Mouse (Mus musculus) midbrain, embryonic 14.5 days (tissue): ENCODE data around the gene Abi3. TPM values are rescaled to one million over a fixed set of nuclear protein-coding genes. Genes with fewer than 3 reads are reported as not detected.

Experiments
- ATAC-seq: fragments of 200-750 bp; cut with Nextera tagmentation; 2 replicates; pipeline ENCODE4 v1.8.0; 2017; ENCODE audit warnings: moderate number of reproducible peaks, moderate library complexity; ENCODE audit not compliant: low FRiP score, low TSS enrichment
- DNase-seq: peaks from one replicate; pipeline ENCODE4 v3.0.0-alpha.2; 2015
- H3K27ac ChIP-seq: fragments of 300-500 bp; sonication (generic); replicated peaks from 2 replicates; pipeline ENCODE4 v1.5.1; 2014; ENCODE audit warnings: mild to moderate bottlenecking, low read depth, low read length, moderate library complexity
- H3K27me3 ChIP-seq: fragments of 300-500 bp; sonication (generic); 2 replicates; pipeline ENCODE4 v1.6.1; 2014; ENCODE audit warnings: low read length, control low read depth, mixed read lengths; ENCODE audit not compliant: control insufficient read depth, insufficient read depth
- H3K36me3 ChIP-seq: fragments of 300-500 bp; sonication (generic); 2 replicates; pipeline ENCODE4 v1.6.1; 2014; ENCODE audit warnings: low read length, control low read depth; ENCODE audit not compliant: control insufficient read depth, insufficient read depth
- H3K4me1 ChIP-seq: fragments of 300-500 bp; sonication (generic); 2 replicates; pipeline ENCODE4 v1.6.1; 2014; ENCODE audit warnings: mild to moderate bottlenecking, antibody characterized with exemption, low read length, control low read depth; ENCODE audit not compliant: control insufficient read depth, insufficient read depth
- H3K4me2 ChIP-seq: fragments of 300-500 bp; sonication (generic); 2 replicates; pipeline ENCODE4 v1.6.1; 2014; ENCODE audit warnings: mild to moderate bottlenecking, low read length, moderate library complexity
- H3K4me3 ChIP-seq: fragments of 300-500 bp; sonication (generic); replicated peaks from 2 replicates; pipeline ENCODE4 v1.5.1; 2014; ENCODE audit warnings: low read depth, low read length
- H3K9ac ChIP-seq: fragments of 300-500 bp; sonication (generic); replicated peaks from 2 replicates; pipeline ENCODE4 v1.6.1; 2014; ENCODE audit warnings: mild to moderate bottlenecking, low read length, moderate library complexity
- H3K9me3 ChIP-seq: fragments of 300-500 bp; sonication (generic); 2 replicates; pipeline ENCODE4 v1.6.1; 2016; ENCODE audit warnings: low read length, control low read depth, mixed read lengths; ENCODE audit not compliant: control insufficient read depth
- WGBS: fragments of 180-500 bp; shearing (Covaris S2); extraction: QIAGEN DNeasy Blood & Tissue Kit; methylation state at CpG from one replicate; pipeline ENCODE4 v1.1.7; 2014; 5-methylcytosine and 5-hydroxymethylcytosine counted together
- polyA plus RNA-seq: library from polyadenylated mRNA; unstranded; fragments of >200 nt; fragmentation: Nextera tagmentation; extraction: Ambion mirVana; gene quantifications from 2 replicates; pipeline ENCODE4 v1.2.1, GENCODE M21; 2014

Gene Abi3
- polyA plus RNA-seq, 1 experiment from 2014 or later = 0.64 TPM

GRCm38 (mm10) chr11:95824071-95824876 is 18.0 kb downstream of the Abi3 start, which contains the start of gene Phospho1:
Gene Phospho1 (plus strand): TSS chr11:95824499.
- H3K4me2 ChIP-seq = peak within 1 kb of the TSS; percentile 99
- no peak within 1 kb of the TSS for H3K27ac ChIP-seq
- peaks cover 53% of the 10 kb centered on the region for H3K27me3 ChIP-seq
- 0% methylated on average over 77 of the region's 78 CpGs for WGBS
- DNase-seq (peak; percentile 96), ATAC-seq (peak; percentile 97)
- H3K36me3 ChIP-seq = no peaks in the 10 kb centered on the region
- peak within 1 kb of the TSS; percentile 69 for H3K9ac ChIP-seq
- H3K9me3 ChIP-seq = no peaks in the 10 kb centered on the region
- H3K4me3 ChIP-seq = peak within 1 kb of the TSS; percentile 68
- H3K4me1 ChIP-seq = no peaks in the 10 kb centered on the region

DNA sequence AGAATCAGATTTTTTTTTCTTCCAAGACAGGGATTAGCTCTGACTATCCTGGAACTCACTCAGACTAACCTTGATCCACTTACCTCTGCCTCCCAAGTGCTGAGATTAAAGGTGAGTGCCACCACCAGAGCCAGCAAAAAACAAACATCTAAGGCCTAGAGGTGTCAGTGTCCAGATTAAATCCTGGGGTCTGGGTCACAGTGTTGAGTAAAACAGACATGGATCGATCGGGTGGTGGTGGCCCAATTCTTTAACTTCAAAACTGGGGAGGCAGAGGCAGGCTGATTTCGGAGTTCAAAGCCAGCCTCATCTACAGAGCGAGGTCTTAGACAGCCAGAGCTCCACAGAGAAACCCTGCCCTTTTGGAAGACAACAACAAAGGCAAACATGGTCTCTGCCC is 19.8 kb downstream of the Abi3 start:
- H3K4me3 ChIP-seq = no peak overlapping the region
- no peak for ATAC-seq
- DNase-seq = no peak
- no peak overlapping the region for H3K4me2 ChIP-seq
- no peaks in the 10 kb centered on the region for H3K9me3 ChIP-seq
- no peak overlapping the region for H3K27ac ChIP-seq
- no peaks in the 10 kb centered on the region for H3K4me1 ChIP-seq
- peaks cover 36% of the 10 kb centered on the region for H3K27me3 ChIP-seq
- 97% methylated on average over 4 of the region's 4 CpGs for WGBS
- no peaks in the 10 kb centered on the region for H3K36me3 ChIP-seq
- H3K9ac ChIP-seq = no peak overlapping the region

- no peak overlapping the region for H3K4me3 ChIP-seq
- ATAC-seq = no peak
- no peaks in the 10 kb centered on the region for H3K9me3 ChIP-seq
- no peaks in the 10 kb centered on the region for H3K4me1 ChIP-seq
- no peaks in the 10 kb centered on the region for H3K36me3 ChIP-seq
- H3K4me2 ChIP-seq = no peak overlapping the region
- H3K27me3 ChIP-seq = peaks cover 29% of the 10 kb centered on the region; the same call in 1 of the 2 replicates
- WGBS = 84% methylated on average over 3 of the region's 3 CpGs
- no peak overlapping the region for H3K27ac ChIP-seq
- no peak for DNase-seq
- H3K9ac ChIP-seq = no peak overlapping the region
Observed at GRCm38 (mm10) chr11:95821511-95821910, 20.8 kb downstream of the Abi3 start.

GRCm38 (mm10) chr11:95819138-95819537 is 23.1 kb downstream of the Abi3 start:
- Histone ChIP-seq H3K27ac (no peak overlapping the region), H3K27me3 (peaks cover 14% of the 10 kb centered on the region; the same call in 1 of the 2 replicates), H3K4me2 (no peak overlapping the region), H3K9ac (no peak overlapping the region), H3K36me3 (no peaks in the 10 kb centered on the region), H3K4me1 (no peaks in the 10 kb centered on the region), H3K9me3 (no peaks in the 10 kb centered on the region), H3K4me3 (no peak overlapping the region)
- ATAC-seq (no peak), DNase-seq (no peak)
- WGBS = 87% methylated on average over 8 of the region's 8 CpGs

DNA sequence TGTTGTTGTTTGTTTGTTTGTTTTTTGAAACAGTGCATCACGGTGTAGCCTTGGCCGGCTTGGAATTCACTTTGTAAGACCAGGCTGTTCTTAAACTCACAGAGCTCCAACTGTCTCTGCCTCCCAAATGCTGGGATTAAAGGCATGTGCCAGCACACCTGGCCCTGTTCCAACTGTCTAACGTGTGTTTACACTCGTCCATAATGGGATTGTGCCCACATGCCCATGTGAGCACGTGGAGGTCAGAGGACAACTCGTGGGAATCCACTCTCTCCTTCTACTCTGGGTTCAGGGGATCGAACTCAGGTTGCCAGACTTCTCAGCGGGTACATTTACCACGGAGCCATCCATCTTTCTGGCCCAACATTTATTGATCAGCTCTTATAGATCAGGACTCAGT is 26.9 kb downstream of the Abi3 start:
- no peaks in the 10 kb centered on the region for H3K36me3 ChIP-seq
- 74% methylated on average over 9 of the region's 9 CpGs for WGBS
- no peak for ATAC-seq

DNA sequence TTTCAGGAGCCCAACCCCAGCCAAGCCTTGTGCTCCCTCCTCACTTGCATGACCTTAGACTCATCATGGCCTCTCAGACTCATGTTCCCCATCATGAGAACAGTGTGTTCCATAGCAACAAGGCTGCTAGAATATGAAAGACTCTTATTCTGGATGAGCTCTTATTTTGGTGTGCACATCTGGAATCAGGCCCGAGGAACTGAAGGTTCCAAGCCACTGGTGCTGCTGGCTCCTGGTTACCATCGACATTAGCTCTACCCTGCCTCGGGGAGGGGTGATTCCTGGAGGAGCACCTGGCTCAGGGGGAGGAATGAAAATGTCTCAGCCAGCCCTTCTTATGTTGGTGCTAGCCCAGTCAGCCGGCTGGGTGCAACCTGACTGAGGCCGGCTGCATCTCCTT is 27.4 kb downstream of the Abi3 start:
- WGBS = 76% methylated on average over 5 of the region's 5 CpGs
- ATAC-seq (no peak), DNase-seq (no peak)
- H3K4me3 ChIP-seq = no peak overlapping the region
- no peaks in the 10 kb centered on the region for H3K4me1 ChIP-seq
- H3K27me3 ChIP-seq = no peaks in the 10 kb centered on the region
- no peaks in the 10 kb centered on the region for H3K9me3 ChIP-seq
- no peak overlapping the region for H3K9ac ChIP-seq
- no peak overlapping the region for H3K27ac ChIP-seq
- no peak overlapping the region for H3K4me2 ChIP-seq
- no peaks in the 10 kb centered on the region for H3K36me3 ChIP-seq

More for the DNA sequence above, 26.9 kb downstream of the Abi3 start:
- Histone ChIP-seq H3K27me3 (no peaks in the 10 kb centered on the region), H3K9ac (no peak overlapping the region), H3K27ac (no peak overlapping the region), H3K4me3 (no peak overlapping the region), H3K4me2 (no peak overlapping the region), H3K4me1 (no peaks in the 10 kb centered on the region), H3K9me3 (no peaks in the 10 kb centered on the region)
- DNase-seq = no peak

- Histone ChIP-seq H3K36me3 (no peaks in the 10 kb centered on the region), H3K27ac (no peak overlapping the region), H3K4me3 (no peak overlapping the region), H3K4me2 (no peak overlapping the region), H3K4me1 (no peaks in the 10 kb centered on the region), H3K9me3 (no peaks in the 10 kb centered on the region), H3K9ac (no peak overlapping the region), H3K27me3 (no peaks in the 10 kb centered on the region)
- 89% methylated on average over 2 of the region's 2 CpGs for WGBS
- ATAC-seq (no peak), DNase-seq (no peak)
Observed at GRCm38 (mm10) chr11:95814101-95814500, 28.2 kb downstream of the Abi3 start.

- H3K27me3 ChIP-seq = no peaks in the 10 kb centered on the region
- H3K9ac ChIP-seq = no peak overlapping the region
- H3K27ac ChIP-seq = no peak overlapping the region
- ATAC-seq (no peak), DNase-seq (no peak)
- no peaks in the 10 kb centered on the region for H3K9me3 ChIP-seq
- H3K4me3 ChIP-seq = no peak overlapping the region
- H3K4me2 ChIP-seq = no peak overlapping the region
- no peaks in the 10 kb centered on the region for H3K4me1 ChIP-seq
- no peaks in the 10 kb centered on the region for H3K36me3 ChIP-seq
- WGBS = 56% methylated on average over 4 of the region's 4 CpGs
Observed at GRCm38 (mm10) chr11:95812224-95812623, 30.1 kb downstream of the Abi3 start.

- H3K27ac ChIP-seq = no peak overlapping the region
- H3K4me3 ChIP-seq = no peak overlapping the region
- H3K4me2 ChIP-seq = no peak overlapping the region
- WGBS = 83% methylated on average over 6 of the region's 6 CpGs
- H3K9ac ChIP-seq = no peak overlapping the region
- DNase-seq (no peak), ATAC-seq (no peak)
- H3K4me1 ChIP-seq = no peaks in the 10 kb centered on the region
- no peaks in the 10 kb centered on the region for H3K9me3 ChIP-seq
- H3K36me3 ChIP-seq = no peaks in the 10 kb centered on the region
- H3K27me3 ChIP-seq = no peaks in the 10 kb centered on the region
Observed at GRCm38 (mm10) chr11:95811741-95812140, 30.5 kb downstream of the Abi3 start.
